Mouse (Mus musculus): ENCODE measurements around the gene Calcb. TPM values are rescaled to one million over a fixed set of nuclear protein-coding genes. Genes with fewer than 3 reads are reported as not detected.

Calcb gene
- polyA plus RNA-seq, 1 experiment from 2014 or later, result not detected

- no peak overlapping the region for H3K4me3 ChIP-seq (replicated peaks)
- H3K9ac ChIP-seq (replicated peaks), result no peak overlapping the region
- no peak overlapping the region for H3K27ac ChIP-seq
- no peaks in the 10 kb centered on the region for H3K4me1 ChIP-seq (replicated peaks)
- ATAC-seq (ENCODE audit: insufficient number of reproducible peaks, insufficient read depth, low FRiP score, low TSS enrichment, low read depth), result no peak
- no peaks in the 10 kb centered on the region for H3K36me3 ChIP-seq
- H3K9me3 ChIP-seq, result no peaks in the 10 kb centered on the region
- 86% methylated on average over 8 of the region's 8 CpGs for WGBS
- no peak overlapping the region for H3K4me2 ChIP-seq
- H3K27me3 ChIP-seq, result no peaks in the 10 kb centered on the region
These were observed 36.2 kb downstream of the Calcb start for GRCm38 (mm10) chr7:114754626-114755025.

- no peak overlapping the region for H3K4me2 ChIP-seq
- no peaks in the 10 kb centered on the region for H3K36me3 ChIP-seq
- H3K27me3 ChIP-seq, result no peaks in the 10 kb centered on the region
- no peaks in the 10 kb centered on the region for H3K4me1 ChIP-seq (replicated peaks)
- no peak overlapping the region for H3K9ac ChIP-seq (replicated peaks)
- no peaks in the 10 kb centered on the region for H3K9me3 ChIP-seq
- H3K4me3 ChIP-seq (replicated peaks), result no peak overlapping the region
- H3K27ac ChIP-seq, result no peak overlapping the region
- ATAC-seq (ENCODE audit: insufficient number of reproducible peaks, insufficient read depth, low FRiP score, low TSS enrichment, low read depth), result no peak
- WGBS, result 77% methylated on average over 2 of the region's 2 CpGs
These were observed 44.2 kb downstream of the Calcb start for GRCm38 (mm10) chr7:114762660-114763059.

- 78% methylated on average over 3 of the region's 3 CpGs for WGBS
- no peak overlapping the region for H3K4me2 ChIP-seq
- no peak for ATAC-seq (ENCODE audit: insufficient number of reproducible peaks, insufficient read depth, low FRiP score, low TSS enrichment, low read depth)
- no peaks in the 10 kb centered on the region for H3K4me1 ChIP-seq (replicated peaks)
- H3K27ac ChIP-seq, result no peak overlapping the region
- H3K36me3 ChIP-seq, result no peaks in the 10 kb centered on the region
- H3K9ac ChIP-seq (replicated peaks), result no peak overlapping the region
- no peaks in the 10 kb centered on the region for H3K9me3 ChIP-seq
- no peaks in the 10 kb centered on the region for H3K27me3 ChIP-seq
- H3K4me3 ChIP-seq (replicated peaks), result no peak overlapping the region
These were observed 46.8 kb downstream of the Calcb start for GRCm38 (mm10) chr7:114765273-114765672.

- H3K4me3 ChIP-seq (replicated peaks), result no peak overlapping the region
- H3K36me3 ChIP-seq, result no peaks in the 10 kb centered on the region
- no peaks in the 10 kb centered on the region for H3K9me3 ChIP-seq
- H3K9ac ChIP-seq (replicated peaks), result no peak overlapping the region
- no peak overlapping the region for H3K4me2 ChIP-seq
- WGBS, result 80% methylated on average over 3 of the region's 3 CpGs
- H3K27ac ChIP-seq, result no peak overlapping the region
- no peak for ATAC-seq (ENCODE audit: insufficient number of reproducible peaks, insufficient read depth, low FRiP score, low TSS enrichment, low read depth)
- H3K27me3 ChIP-seq, result no peaks in the 10 kb centered on the region
- H3K4me1 ChIP-seq (replicated peaks), result no peaks in the 10 kb centered on the region
These were observed 48.1 kb downstream of the Calcb start for GRCm38 (mm10) chr7:114766523-114766922.

GRCm38 (mm10) chr7:114768516-114768915, 50.1 kb downstream of the Calcb start:
- H3K4me1 ChIP-seq (replicated peaks), result no peaks in the 10 kb centered on the region
- no peak overlapping the region for H3K9ac ChIP-seq (replicated peaks)
- WGBS, result 91% methylated on average over 5 of the region's 5 CpGs
- no peaks in the 10 kb centered on the region for H3K36me3 ChIP-seq
- H3K9me3 ChIP-seq, result no peaks in the 10 kb centered on the region
- ATAC-seq (ENCODE audit: insufficient number of reproducible peaks, insufficient read depth, low FRiP score, low TSS enrichment, low read depth), result no peak
- no peak overlapping the region for H3K4me2 ChIP-seq
- H3K27me3 ChIP-seq, result no peaks in the 10 kb centered on the region
- H3K27ac ChIP-seq, result no peak overlapping the region
- no peak overlapping the region for H3K4me3 ChIP-seq (replicated peaks)

- Histone ChIP-seq H3K9ac (replicated peaks) (no peak overlapping the region), H3K4me2 (no peak overlapping the region), H3K4me3 (replicated peaks) (no peak overlapping the region), H3K4me1 (replicated peaks) (no peaks in the 10 kb centered on the region), H3K27ac (no peak overlapping the region), H3K9me3 (no peaks in the 10 kb centered on the region), H3K27me3 (no peaks in the 10 kb centered on the region), H3K36me3 (no peaks in the 10 kb centered on the region)
- ATAC-seq (ENCODE audit: insufficient number of reproducible peaks, insufficient read depth, low FRiP score, low TSS enrichment, low read depth), result no peak
- 82% methylated on average over 4 of the region's 4 CpGs for WGBS
These were observed 50.6 kb downstream of the Calcb start for GRCm38 (mm10) chr7:114769041-114769440.

- Histone ChIP-seq H3K9me3 (no peaks in the 10 kb centered on the region), H3K27me3 (no peaks in the 10 kb centered on the region), H3K4me1 (replicated peaks) (no peaks in the 10 kb centered on the region), H3K4me3 (replicated peaks) (no peak overlapping the region), H3K4me2 (no peak overlapping the region), H3K9ac (replicated peaks) (no peak overlapping the region), H3K27ac (no peak overlapping the region), H3K36me3 (no peaks in the 10 kb centered on the region)
- ATAC-seq (ENCODE audit: insufficient number of reproducible peaks, insufficient read depth, low FRiP score, low TSS enrichment, low read depth), result no peak
- WGBS, result 91% methylated on average over 3 of the region's 3 CpGs
These were observed 52.1 kb downstream of the Calcb start for GRCm38 (mm10) chr7:114770586-114770985.

- Histone ChIP-seq H3K9ac (replicated peaks) (no peak overlapping the region), H3K4me1 (replicated peaks) (no peaks in the 10 kb centered on the region), H3K27me3 (no peaks in the 10 kb centered on the region), H3K36me3 (no peaks in the 10 kb centered on the region), H3K27ac (no peak overlapping the region), H3K4me2 (no peak overlapping the region), H3K9me3 (no peaks in the 10 kb centered on the region), H3K4me3 (replicated peaks) (no peak overlapping the region)
- ATAC-seq (ENCODE audit: insufficient number of reproducible peaks, insufficient read depth, low FRiP score, low TSS enrichment, low read depth), result no peak
- WGBS, result 77% methylated on average over 7 of the region's 7 CpGs
These were observed 53.4 kb downstream of the Calcb start for GRCm38 (mm10) chr7:114771801-114772200.

Other genes starting within 250 kb of the Calcb start
- 1.4 and 1.6 TPM in 2 replicates for gene Cyp2r1, start 155.7 kb upstream of the Calcb start, polyA plus RNA-seq (2016; fragmentation: Nextera tagmentation; extraction: Ambion mirVana)
- gene Calca, start 82.3 kb upstream of the Calcb start, polyA plus RNA-seq (2016; fragmentation: Nextera tagmentation; extraction: Ambion mirVana), result 0.86 and 1.1 TPM in 2 replicates
- 0.93 and 1.1 TPM in 2 replicates for gene Insc, start 25.1 kb downstream of the Calcb start, polyA plus RNA-seq (2016; fragmentation: Nextera tagmentation; extraction: Ambion mirVana)

Measured in limb, embryonic 12.5 days (tissue).